Mouse (Mus musculus): ENCODE data around the gene Rubcnl. TPM values are rescaled to one million over a fixed set of nuclear protein-coding genes. Genes with fewer than 3 reads are reported as not detected.
A peak's percentile ranks its signal among the peaks of the same experiment; 100 is the strongest.

The Rubcnl gene
- total and polyA plus RNA-seq, 3 experiments = 0.55 to 1.5 (median 1.2) TPM

GRCm38 (mm10) chr14:75065211-75065610, 49.4 kb downstream of the Rubcnl start:
- Histone ChIP-seq H3K27me3 (ENCODE audit: control insufficient read depth, insufficient read depth, low read length) (no peaks in the 10 kb centered on the region), H3K27ac (no peak overlapping the region), H3K4me1 (ENCODE audit: control insufficient read depth, insufficient read depth, low read length) (peaks cover 2% of the 10 kb centered on the region), H3K79me2 (replicated peaks; ENCODE audit: control insufficient read depth, insufficient read depth, low read length) (no peaks in the 10 kb centered on the region), H3K4me3 (no peak overlapping the region), H3K36me3 (ENCODE audit: control insufficient read depth, insufficient read depth, low read length) (no peaks in the 10 kb centered on the region), H3K9ac (ENCODE audit: low read depth, low read length) (no peak overlapping the region)
- no peak for TF ChIP-seq CTCF (IDR thresholded peaks at IDR 0.05)
- no peak for TF ChIP-seq POLR2A (IDR thresholded peaks at IDR 0.05; ENCODE audit: insufficient read depth, low read depth, low read length)
- TF ChIP-seq EP300 (IDR thresholded peaks at IDR 0.05; ENCODE audit: insufficient read depth, low read depth, low read length) = no peak
- intact Hi-C loops (cut with DNase I) = no loop called here
- WGBS = 83% methylated on average over 5 of the region's 5 CpGs
- no peak for DNase-seq

GRCm38 (mm10) chr14:75068430-75069112, 52.7 kb downstream of the Rubcnl start:
- Histone ChIP-seq H3K36me3 (ENCODE audit: control insufficient read depth, insufficient read depth, low read length) (no peaks in the 10 kb centered on the region), H3K4me1 (ENCODE audit: control insufficient read depth, insufficient read depth, low read length) (no peaks in the 10 kb centered on the region), H3K4me3 (no peak overlapping the region), H3K27ac (no peak overlapping the region), H3K79me2 (replicated peaks; ENCODE audit: control insufficient read depth, insufficient read depth, low read length) (no peaks in the 10 kb centered on the region), H3K9ac (ENCODE audit: low read depth, low read length) (no peak overlapping the region), H3K27me3 (ENCODE audit: control insufficient read depth, insufficient read depth, low read length) (no peaks in the 10 kb centered on the region)
- 72% methylated on average over 19 of the region's 19 CpGs for WGBS
- DNase-seq = peak in 1 of 2 experiments; percentile 26
- intact Hi-C loops (cut with DNase I) = no loop called here
- no peak for TF ChIP-seq POLR2A (IDR thresholded peaks at IDR 0.05; ENCODE audit: insufficient read depth, low read depth, low read length)
- no peak for TF ChIP-seq CTCF (IDR thresholded peaks at IDR 0.05)
- TF ChIP-seq EP300 (IDR thresholded peaks at IDR 0.05; ENCODE audit: insufficient read depth, low read depth, low read length) = no peak

- intact Hi-C loops (cut with DNase I) = no loop called here
- Histone ChIP-seq H3K4me3 (no peak overlapping the region), H3K36me3 (ENCODE audit: control insufficient read depth, insufficient read depth, low read length) (no peaks in the 10 kb centered on the region), H3K27ac (no peak overlapping the region), H3K79me2 (replicated peaks; ENCODE audit: control insufficient read depth, insufficient read depth, low read length) (no peaks in the 10 kb centered on the region), H3K4me1 (ENCODE audit: control insufficient read depth, insufficient read depth, low read length) (no peaks in the 10 kb centered on the region), H3K27me3 (ENCODE audit: control insufficient read depth, insufficient read depth, low read length) (no peaks in the 10 kb centered on the region), H3K9ac (ENCODE audit: low read depth, low read length) (no peak overlapping the region)
- WGBS = 63% methylated on average over 7 of the region's 7 CpGs
- TF ChIP-seq EP300 (IDR thresholded peaks at IDR 0.05; ENCODE audit: insufficient read depth, low read depth, low read length) (no peak), POLR2A (IDR thresholded peaks at IDR 0.05; ENCODE audit: insufficient read depth, low read depth, low read length) (no peak), CTCF (IDR thresholded peaks at IDR 0.05) (no peak)
- peak in 1 of 2 experiments; percentile 35 for DNase-seq
Observed at GRCm38 (mm10) chr14:75069356-75069979, 53.6 kb downstream of the Rubcnl start.

GRCm38 (mm10) chr14:75071091-75071490, 55.3 kb downstream of the Rubcnl start:
- Histone ChIP-seq H3K79me2 (replicated peaks; ENCODE audit: control insufficient read depth, insufficient read depth, low read length) (no peaks in the 10 kb centered on the region), H3K27me3 (ENCODE audit: control insufficient read depth, insufficient read depth, low read length) (no peaks in the 10 kb centered on the region), H3K27ac (no peak overlapping the region), H3K4me1 (ENCODE audit: control insufficient read depth, insufficient read depth, low read length) (no peaks in the 10 kb centered on the region), H3K4me3 (no peak overlapping the region), H3K36me3 (ENCODE audit: control insufficient read depth, insufficient read depth, low read length) (no peaks in the 10 kb centered on the region), H3K9ac (ENCODE audit: low read depth, low read length) (no peak overlapping the region)
- 53% methylated on average over 15 of the region's 15 CpGs for WGBS
- DNase-seq = no peak
- TF ChIP-seq POLR2A (IDR thresholded peaks at IDR 0.05; ENCODE audit: insufficient read depth, low read depth, low read length) (no peak), EP300 (IDR thresholded peaks at IDR 0.05; ENCODE audit: insufficient read depth, low read depth, low read length) (no peak), CTCF (IDR thresholded peaks at IDR 0.05) (no peak)
- intact Hi-C loops (cut with DNase I) = no loop called here

GRCm38 (mm10) chr14:75075299-75076180, 59.7 kb downstream of the Rubcnl start:
- intact Hi-C loops (cut with DNase I) = no loop called here
- no peak overlapping the region for H3K27ac ChIP-seq
- no peaks in the 10 kb centered on the region for H3K4me1 ChIP-seq (ENCODE audit: control insufficient read depth, insufficient read depth, low read length)
- TF ChIP-seq POLR2A (IDR thresholded peaks at IDR 0.05; ENCODE audit: insufficient read depth, low read depth, low read length) (no peak), CTCF (IDR thresholded peaks at IDR 0.05) (no peak), EP300 (IDR thresholded peaks at IDR 0.05; ENCODE audit: insufficient read depth, low read depth, low read length) (no peak)
- DNase-seq = no peak
- H3K4me3 ChIP-seq = no peak overlapping the region
- no peak overlapping the region for H3K9ac ChIP-seq (ENCODE audit: low read depth, low read length)
- 73% methylated on average over 10 of the region's 10 CpGs for WGBS
- no peaks in the 10 kb centered on the region for H3K36me3 ChIP-seq (ENCODE audit: control insufficient read depth, insufficient read depth, low read length)
- no peaks in the 10 kb centered on the region for H3K79me2 ChIP-seq (replicated peaks; ENCODE audit: control insufficient read depth, insufficient read depth, low read length)
- H3K27me3 ChIP-seq (ENCODE audit: control insufficient read depth, insufficient read depth, low read length) = no peaks in the 10 kb centered on the region
